Mouse (Mus musculus): ENCODE measurements around the gene Rbbp9. TPM values are rescaled to one million over a fixed set of nuclear protein-coding genes. Genes with fewer than 3 reads are reported as not detected.

Rbbp9 gene
- total RNA-seq, 2 experiments from 2014 or later = 27.7 to 28.4 TPM

- DNase-seq (ENCODE audit: low spot score in 2 of 2) = peak in 1 of 2 experiments; percentile 37
- intact Hi-C loops (cut with DNase I) = no loop called here
Observed at GRCm38 (mm10) chr2:144525856-144526255, 24.8 kb downstream of the Rbbp9 start.

GRCm38 (mm10) chr2:144519772-144520171 is 30.9 kb downstream of the Rbbp9 start:
- no peak for DNase-seq (ENCODE audit: low spot score in 2 of 2)
- intact Hi-C loops (cut with DNase I) = no loop called here

- intact Hi-C loops (cut with DNase I) = no loop called here
- peak in 1 of 2 experiments; percentile 64 for DNase-seq (ENCODE audit: low spot score in 2 of 2)
Observed at GRCm38 (mm10) chr2:144514619-144515018, 36.0 kb downstream of the Rbbp9 start.

DNA sequence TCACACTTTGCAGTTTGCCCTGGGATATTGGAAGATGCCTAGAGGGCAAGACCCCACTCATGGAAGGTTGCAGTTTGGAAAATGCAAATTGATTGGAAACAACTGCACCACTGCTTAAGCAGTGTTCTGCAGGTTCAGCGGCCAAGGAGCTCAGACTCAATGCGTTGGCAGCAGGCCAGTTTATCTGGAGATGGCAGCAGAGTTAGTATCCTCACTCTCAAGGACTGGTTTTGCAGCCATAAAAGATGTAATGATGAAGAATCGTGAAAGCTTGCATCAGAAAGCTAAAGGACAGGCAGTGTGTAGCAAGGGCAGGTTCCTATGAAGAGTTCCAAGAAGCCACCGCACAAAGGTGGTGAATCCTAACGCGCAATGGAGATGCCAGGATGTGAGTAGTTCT is 48.5 kb downstream of the Rbbp9 start:
- DNase-seq (ENCODE audit: low spot score in 2 of 2) = no peak
- intact Hi-C loops (cut with DNase I) = no loop called here

Other genes with a start within 250 kb of the Rbbp9 start
- gene Ovol2, start 218.7 kb downstream of the Rbbp9 start, total RNA-seq (2021) = 1 to 10 TPM; 6.8 to 8.6 TPM
- gene Kat14, start 181.9 kb downstream of the Rbbp9 start, total RNA-seq (2021) = 10 to 100 TPM; 32.2 to 36.0 TPM
- 1 to 10 TPM; 7.4 to 9.1 TPM for gene Pet117, start 181.9 kb downstream of the Rbbp9 start, total RNA-seq (2021)
- 100 to 1,000 TPM; 154 to 164 TPM for gene Dzank1, start 23.5 kb downstream of the Rbbp9 start, total RNA-seq (2021)
- gene Polr3f, start 23.2 kb downstream of the Rbbp9 start, total RNA-seq (2021) = 10 to 100 TPM; 23.9 to 26.5 TPM
- 10 to 100 TPM; 48.4 to 50.1 TPM for gene Sec23b, start 5.4 kb upstream of the Rbbp9 start, total RNA-seq (2021)
- gene Smim26, start 43.2 kb upstream of the Rbbp9 start, total RNA-seq (2021) = 10 to 100 TPM; 49.7 to 51.4 TPM
- 10 to 100 TPM; 57.8 to 58.3 TPM for gene Dtd1, start 49.0 kb upstream of the Rbbp9 start, total RNA-seq (2021)